Comparison of ENCODE assay signal across 8 mouse cellular contexts in the genomic region with DNA sequence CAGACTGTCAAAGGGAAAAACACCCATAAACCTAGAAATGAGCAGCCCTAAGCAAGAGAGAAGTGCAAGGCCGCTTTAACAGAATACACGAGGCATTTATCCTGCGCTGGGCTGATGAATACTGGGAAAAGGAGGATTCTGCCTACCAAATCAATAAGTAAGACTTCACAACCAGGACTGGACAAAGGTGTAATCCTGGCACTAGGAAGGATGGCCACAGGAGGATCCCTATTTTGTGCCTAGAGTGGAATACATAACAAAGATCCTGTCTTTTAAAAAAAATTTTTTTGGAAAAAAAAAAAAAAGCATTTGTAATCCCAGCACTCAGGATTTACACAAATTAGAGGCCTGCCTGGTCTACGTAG. TPM values are rescaled to one million over a fixed set of nuclear protein-coding genes. Genes with fewer than 3 reads are reported as not detected.
DNase-seq lines count a peak whose midpoint lies in the region; ATAC-seq and TF ChIP-seq lines count a peak whose summit lies in the region.

No protein-coding gene starts in this region.

- H3K27me3 ChIP-seq in heart, embryonic 10.5 days (ENCODE audit: insufficient read depth, poor library complexity, severe bottlenecking), result peaks cover 35% of the 10 kb centered on the region
- H3K27me3 ChIP-seq in C2C12 (ENCODE audit: control insufficient read depth, insufficient read depth, insufficient read length), result no peaks in the 10 kb centered on the region
- H3K27me3 ChIP-seq in forebrain, embryonic 15.5 days, result no peaks in the 10 kb centered on the region
- no peaks in the 10 kb centered on the region for H3K27me3 ChIP-seq in liver, embryonic 14.5 days (ENCODE audit: control insufficient read depth, insufficient read depth, low read length)

- no peak for TF ChIP-seq CTCF in C2C12 (IDR thresholded peaks at IDR 0.05; ENCODE audit: control insufficient read depth, insufficient read depth, insufficient read length)
- TF ChIP-seq CTCF in liver, embryonic 14.5 days (IDR thresholded peaks at IDR 0.05; ENCODE audit: low read depth), result no peak

- H3K9me3 ChIP-seq in heart, embryonic 10.5 days, result no peaks in the 10 kb centered on the region
- H3K9me3 ChIP-seq in forebrain, embryonic 15.5 days, result no peaks in the 10 kb centered on the region
- H3K9me3 ChIP-seq in liver, embryonic 14.5 days (ENCODE audit: control insufficient read depth, low read length), result no peaks in the 10 kb centered on the region

- WGBS in heart, embryonic 10.5 days, result 33% methylated on average over 4 of the region's 4 CpGs
- 28% methylated on average over 4 of the region's 4 CpGs for WGBS in forebrain, embryonic 15.5 days
- WGBS in liver, embryonic 14.5 days (ENCODE audit: insufficient replicate concordance), result 32% methylated on average over 4 of the region's 4 CpGs

- peak overlapping the region; percentile 84 for H3K4me3 ChIP-seq in heart, embryonic 10.5 days
- peak overlapping the region; percentile 57 for H3K4me3 ChIP-seq in C2C12 (ENCODE audit: insufficient read depth, poor library complexity, severe bottlenecking)
- peak overlapping the region; percentile 98 for H3K4me3 ChIP-seq in forebrain, embryonic 15.5 days
- peak overlapping the region in 1 of 2 experiments; percentile 77; a peak in 2 of 4 replicates for H3K4me3 ChIP-seq in liver, embryonic 14.5 days (ENCODE audit: insufficient read depth in 1 of 2, low read depth in 2 of 2, low read length in 2 of 2)

- no peak overlapping the region for H3K27ac ChIP-seq in heart, embryonic 10.5 days
- H3K27ac ChIP-seq in forebrain, embryonic 15.5 days (replicated peaks), result peak overlapping the region; percentile 93
- H3K27ac ChIP-seq in liver, embryonic 14.5 days, result peak overlapping the region; percentile 52

- 0 out of 2 replicates have a peak, but pooled peaks cover 2% of the 10 kb centered on the region for H3K4me1 ChIP-seq in heart, embryonic 10.5 days
- peaks cover 5% of the 10 kb centered on the region for H3K4me1 ChIP-seq in forebrain, embryonic 15.5 days
- H3K4me1 ChIP-seq in liver, embryonic 14.5 days (replicated peaks; ENCODE audit: control insufficient read depth in 2 of 2, insufficient read depth in 2 of 2, low read length in 1 of 2), result peaks cover 20 to 26% of the 10 kb centered on the region in 2 experiments

- no peak for ATAC-seq in forebrain, embryonic 15.5 days (replicated peaks)
- no peak for ATAC-seq in liver, embryonic 14.5 days (ENCODE audit: insufficient read depth)

- no peak overlapping the region for H3ac ChIP-seq in C2C12 (ENCODE audit: control insufficient read depth, insufficient read length, low read depth)

- peak overlapping the region; percentile 62 for H3K4me2 ChIP-seq in forebrain, embryonic 15.5 days (replicated peaks)
- peak overlapping the region; percentile 70 for H3K4me2 ChIP-seq in liver, embryonic 14.5 days (ENCODE audit: low read depth)

- H3K36me3 ChIP-seq in heart, embryonic 10.5 days, result peaks cover 5% of the 10 kb centered on the region; the same call in 1 of the 2 replicates
- peaks cover 7% of the 10 kb centered on the region for H3K36me3 ChIP-seq in C2C12 (ENCODE audit: control insufficient read depth, insufficient read depth)
- H3K36me3 ChIP-seq in forebrain, embryonic 15.5 days, result no peaks in the 10 kb centered on the region; the same call in 1 of the 2 replicates
- H3K36me3 ChIP-seq in liver, embryonic 14.5 days (replicated peaks; ENCODE audit: control insufficient read depth, insufficient read depth, low read depth), result peaks cover 6% of the 10 kb centered on the region

- no peaks in the 10 kb centered on the region for H3K79me2 ChIP-seq in C2C12 (ENCODE audit: control insufficient read depth, insufficient read depth)

- TF ChIP-seq EP300 in liver, embryonic 14.5 days (IDR thresholded peaks at IDR 0.05; ENCODE audit: low read depth), result no peak

- DNase-seq in heart, embryonic 10.5 days (ENCODE audit: low spot score), result no peak
- DNase-seq in heart, postnatal 25 days (ENCODE audit: low spot score), result no peak
- DNase-seq in liver, embryonic 14.5 days (ENCODE audit: low read depth in 3 of 3, low spot score in 3 of 3), result no peak
- no peak for DNase-seq in right cerebral cortex, postnatal 10 days (ENCODE audit: low spot score in 2 of 2)
- no peak for DNase-seq in adrenal gland, postnatal 25 days
- DNase-seq in spleen, postnatal 4 days (ENCODE audit: low spot score in 2 of 2), result no peak

- intact Hi-C loops in heart, postnatal 25 days (cut with DNase I), result no loop called here

- H3K79me3 ChIP-seq in C2C12 (ENCODE audit: low read depth), result no peaks in the 10 kb centered on the region

- peak overlapping the region; percentile 86; the same call in 1 of the 2 replicates for H3K9ac ChIP-seq in forebrain, embryonic 15.5 days (replicated peaks)
- peak overlapping the region; percentile 31; the same call in 1 of the 2 replicates for H3K9ac ChIP-seq in liver, embryonic 14.5 days (replicated peaks)

TF ChIP-seq in C2C12, 6 proteins besides CTCF, POLR2A, EP300 and RAD21:
- TF ChIP-seq FOSL1 (IDR thresholded peaks at IDR 0.05; ENCODE audit: insufficient read depth, low read length, poor library complexity, severe bottlenecking) (no peak), MAX (IDR thresholded peaks at IDR 0.05) (no peak), USF1 (IDR thresholded peaks at IDR 0.05; ENCODE audit: low read depth) (no peak), MYOG (IDR thresholded peaks at IDR 0.05; ENCODE audit: control insufficient read depth, extremely low read depth, insufficient read length) (no peak), MYOD1 (IDR thresholded peaks at IDR 0.05; ENCODE audit: control insufficient read depth, insufficient read length, low read depth) (no peak), CEBPB (IDR thresholded peaks at IDR 0.05; ENCODE audit: low read depth) (no peak)
TF ChIP-seq in C2C12: peak in this region for 0.

RNA-seq across cellular contexts. Expression of gene Ermp1, which starts 0.3 kb away (rescaled TPM):
- 8.1 and 9.5 TPM in 2 replicates for polyA plus RNA-seq in heart, embryonic 10.5 days (2016; fragmentation: Nextera tagmentation; extraction: Ambion mirVana)
- 1 to 10 TPM; 8.8 to 9.4 TPM for total RNA-seq in heart, postnatal 25 days (2021)
- polyA plus RNA-seq in C2C12 (2012; fragmentation: generic; extraction: Trizol), result 8.8 TPM
- 7.1 and 8.0 TPM in 2 replicates for polyA plus RNA-seq in forebrain, embryonic 15.5 days (2015; fragmentation: Nextera tagmentation; extraction: Ambion mirVana)
- polyA plus RNA-seq in liver, embryonic 14.5 days (2012; rRNA removed), result 5.9 and 6.8 TPM in 2 replicates
- polyA plus RNA-seq in liver, embryonic 14.5 days (2014; fragmentation: Nextera tagmentation; extraction: Ambion mirVana), result 7.2 and 8.6 TPM in 2 replicates
- 51.7 and 55.0 TPM in 2 replicates for total RNA-seq in adrenal gland, postnatal 25 days (2021)

RNA-seq across cellular contexts. Expression of gene Mlana, which starts 49.1 kb away (rescaled TPM):
- polyA plus RNA-seq in heart, embryonic 10.5 days (2016; fragmentation: Nextera tagmentation; extraction: Ambion mirVana), result 0.15 and 0.32 TPM in 2 replicates
- 1 to 10 TPM in 1 of 2 experiments, under 1 TPM in 1; 0.57 to 1.0 TPM for total RNA-seq in heart, postnatal 25 days (2021)
- not detected for polyA plus RNA-seq in C2C12 (2012; fragmentation: generic; extraction: Trizol)
- polyA plus RNA-seq in forebrain, embryonic 15.5 days (2015; fragmentation: Nextera tagmentation; extraction: Ambion mirVana), result not detected in 2 replicates
- not detected in 2 replicates for polyA plus RNA-seq in liver, embryonic 14.5 days (2012; rRNA removed)
- not detected in 2 replicates for polyA plus RNA-seq in liver, embryonic 14.5 days (2014; fragmentation: Nextera tagmentation; extraction: Ambion mirVana)
- not detected in 2 replicates for total RNA-seq in adrenal gland, postnatal 25 days (2021)
